Mouse (Mus musculus): ENCODE measurements at regions not wholly inside any gene's neighbourhood (a gene's known extent, or its start where the extent isn't known, plus 50 kb on each side); places are given as distances from the start of the nearest gene placed in this dataset.

- no peak for TF ChIP-seq CTCF (IDR thresholded peaks at IDR 0.05; ENCODE audit: low read depth)
- no peak for TF ChIP-seq EP300 (IDR thresholded peaks at IDR 0.05; ENCODE audit: low read depth)
These were observed 54.0 kb upstream of the Habp2 start for GRCm38 (mm10) chr19:56232950-56233349.

Data from heart, postnatal 0 days (tissue).